Mouse (Mus musculus) MEL (cell line): ENCODE measurements at regions not wholly inside any gene's neighbourhood (a gene's known extent, or its start where the extent isn't known, plus 50 kb on each side); places are given as distances from the start of the nearest gene placed in this dataset.

Experiments
- DNase-seq: peaks from one replicate; pipeline ENCODE4 v3.0.0; 2011; ENCODE audit warnings: low read depth, low spot score
- H3K27ac ChIP-seq: 2 replicates; pipeline ENCODE4 v1.5.1; 2012; ENCODE audit warnings: low read depth, mild to moderate bottlenecking, control low read depth, low read length, moderate library complexity; ENCODE audit not compliant: control insufficient read depth
- H3K27me3 ChIP-seq, 2 experiments: fragments of 150-350 bp in 1 of 2; sonication (generic) in 1 of 2; 2 replicates each; pipeline ENCODE4 v1.6.1; 2012; ENCODE audit warnings: low read length in 2 of 2, mild to moderate bottlenecking in 2 of 2, improper control_type of control experiment in 1 of 2, moderate library complexity in 1 of 2; ENCODE audit not compliant: insufficient read depth in 2 of 2, control insufficient read depth in 1 of 2
- H3K36me3 ChIP-seq, 2 experiments: 2 replicates each; pipeline ENCODE4 v1.6.1; 2012 to 2014; ENCODE audit warnings: low read length in 2 of 2, improper control_type of control experiment in 1 of 2, inconsistent platforms in 1 of 2, mild to moderate bottlenecking in 1 of 2; ENCODE audit not compliant: insufficient read depth in 2 of 2, control insufficient read depth in 1 of 2
- H3K4me1 ChIP-seq, 2 experiments: fragments of 150-350 bp in 1 of 2; sonication (generic) in 1 of 2; 2 replicates each; pipeline ENCODE4 v1.6.1; 2012; ENCODE audit warnings: low read length in 2 of 2, improper control_type of control experiment in 1 of 2, mild to moderate bottlenecking in 1 of 2; ENCODE audit not compliant: insufficient read depth in 2 of 2, control insufficient read depth in 1 of 2
- H3K4me3 ChIP-seq, 2 experiments: fragments of 150-350 bp in 1 of 2; sonication (generic) in 1 of 2; 2 replicates each; pipeline ENCODE4 v1.5.1; 2012; ENCODE audit warnings: low read depth in 2 of 2, low read length in 2 of 2, mild to moderate bottlenecking in 2 of 2, moderate library complexity in 2 of 2, control low read depth in 1 of 2, improper control_type of control experiment in 1 of 2; ENCODE audit not compliant: control insufficient read depth in 1 of 2, insufficient read depth in 1 of 2
- H3K79me2 ChIP-seq: 2 replicates; pipeline ENCODE4 v1.6.1; 2012; ENCODE audit warnings: mild to moderate bottlenecking, low read length, moderate library complexity; ENCODE audit not compliant: control insufficient read depth, poor library complexity, insufficient read depth
- H3K9ac ChIP-seq: 2 replicates; pipeline ENCODE4 v1.6.1; 2012; ENCODE audit warnings: low read depth, mild to moderate bottlenecking, control low read depth, low read length, moderate library complexity; ENCODE audit not compliant: control insufficient read depth, poor library complexity, severe bottlenecking
- H3K9me3 ChIP-seq: fragments of 150-350 bp; sonication (generic); replicated peaks from 2 replicates; pipeline ENCODE4 v1.6.1; 2012; ENCODE audit warnings: mild to moderate bottlenecking, low read length, improper control_type of control experiment, moderate library complexity; ENCODE audit not compliant: insufficient read depth
- BHLHE40 ChIP-seq: IDR thresholded peaks from 2 replicates; pipeline ENCODE4 v1.6.1; 2012; ENCODE audit warnings: low read depth, mild to moderate bottlenecking, inconsistent platforms, low read length, improper control_type of control experiment, borderline replicate concordance
- CHD2 ChIP-seq: IDR thresholded peaks from 2 replicates; pipeline ENCODE4 v1.6.1; 2011; ENCODE audit warnings: low read length, improper control_type of control experiment
- GATA1 ChIP-seq: IDR thresholded peaks from 2 replicates; pipeline ENCODE4 v1.6.1; 2011; ENCODE audit warnings: low read depth, low read length, improper control_type of control experiment
- MAX ChIP-seq: IDR thresholded peaks from 2 replicates; pipeline ENCODE4 v1.6.1; 2011; ENCODE audit warnings: low read length, improper control_type of control experiment
- MEF2A ChIP-seq: IDR thresholded peaks from 2 replicates; pipeline ENCODE4 v1.6.1; 2014; ENCODE audit warnings: low read depth, mild to moderate bottlenecking, inconsistent platforms, low read length, improper control_type of control experiment; ENCODE audit not compliant: poor library complexity, insufficient replicate concordance, severe bottlenecking; ENCODE audit errors: extremely low read depth
- NELFE ChIP-seq: IDR thresholded peaks from 2 replicates; pipeline ENCODE4 v1.6.1; 2011; ENCODE audit warnings: low read depth, low read length, improper control_type of control experiment
- POLR2A ChIP-seq, 2 experiments: IDR thresholded peaks; 2 replicates each; pipeline ENCODE4 v1.6.1; 2011 to 2012; ENCODE audit warnings: low read length in 2 of 2, mild to moderate bottlenecking in 2 of 2, control low read depth in 1 of 2, improper control_type of control experiment in 1 of 2, low read depth in 1 of 2, moderate library complexity in 1 of 2; ENCODE audit not compliant: control insufficient read depth in 1 of 2, insufficient read depth in 1 of 2, poor library complexity in 1 of 2
- POLR2AphosphoS5 ChIP-seq: IDR thresholded peaks from 2 replicates; pipeline ENCODE4 v1.6.1; 2012; ENCODE audit warnings: low read depth, borderline replicate concordance, mild to moderate bottlenecking, inconsistent platforms, low read length, moderate library complexity, mixed read lengths
- RAD21 ChIP-seq: IDR thresholded peaks from 2 replicates; pipeline ENCODE4 v1.6.1; 2011; ENCODE audit warnings: mild to moderate bottlenecking, low read depth, low read length, improper control_type of control experiment
- RCOR1 ChIP-seq: IDR thresholded peaks from 2 replicates; pipeline ENCODE4 v1.6.1; 2012; ENCODE audit warnings: low read depth, mild to moderate bottlenecking, inconsistent platforms, low read length, improper control_type of control experiment
- SIN3A ChIP-seq: IDR thresholded peaks from 2 replicates; pipeline ENCODE4 v1.6.1; 2012; ENCODE audit warnings: low read length, improper control_type of control experiment, inconsistent platforms
- USF2 ChIP-seq, 2 experiments: IDR thresholded peaks; 2 replicates each; pipeline ENCODE4 v1.6.1; 2011 to 2012; ENCODE audit warnings: improper control_type of control experiment in 2 of 2, low read length in 2 of 2, borderline replicate concordance in 1 of 2, inconsistent platforms in 1 of 2, low read depth in 1 of 2, mild to moderate bottlenecking in 1 of 2; ENCODE audit not compliant: insufficient read depth in 1 of 2
- ZC3H11A ChIP-seq: IDR thresholded peaks from 2 replicates; pipeline ENCODE4 v1.6.1; 2012; ENCODE audit warnings: low read depth, mild to moderate bottlenecking, inconsistent platforms, low read length, improper control_type of control experiment
- ZMIZ1 ChIP-seq: IDR thresholded peaks from 2 replicates; pipeline ENCODE4 v1.6.1; 2012; ENCODE audit warnings: low read depth, mild to moderate bottlenecking, inconsistent platforms, low read length, improper control_type of control experiment, moderate library complexity

GRCm38 (mm10) chr15:67244908-67245657 lies 744.4 kb upstream of the Lrrc6 start (continued):
- no peak for TF ChIP-seq POLR2AphosphoS5

GRCm38 (mm10) chr15:67235107-67235785 lies 734.5 kb upstream of the Lrrc6 start:
- no peaks in the 10 kb centered on the region; a peak in 1 of 4 replicates for H3K27me3 ChIP-seq
- H3K36me3 ChIP-seq = no peaks in the 10 kb centered on the region
- H3K79me2 ChIP-seq = no peaks in the 10 kb centered on the region
- no peak overlapping the region for H3K27ac ChIP-seq
- TF ChIP-seq GATA1 = no peak
- TF ChIP-seq RCOR1 = no peak
- TF ChIP-seq, all 39 proteins: peak for 0
- H3K4me1 ChIP-seq = no peaks in the 10 kb centered on the region
- no peak for DNase-seq
- H3K4me3 ChIP-seq = no peak overlapping the region
- H3K9ac ChIP-seq = no peak overlapping the region
- no peaks in the 10 kb centered on the region for H3K9me3 ChIP-seq

- no peak overlapping the region for H3K27ac ChIP-seq
- peaks cover 0 to 2% of the 10 kb centered on the region in 2 experiments for H3K27me3 ChIP-seq
- no peaks in the 10 kb centered on the region for H3K4me1 ChIP-seq
- no peaks in the 10 kb centered on the region for H3K79me2 ChIP-seq
- H3K4me3 ChIP-seq = no peak overlapping the region
- TF ChIP-seq RAD21 (no peak), MAX (no peak), NELFE (no peak), ZMIZ1 (no peak), USF2 (IDR thresholded peaks at IDR 0.05; ENCODE audit: borderline replicate concordance in 1 of 2, insufficient read depth in 1 of 2, low read depth in 1 of 2, low read length in 2 of 2) (no peak), SIN3A (no peak), CHD2 (no peak), BHLHE40 (no peak), POLR2A (IDR thresholded peaks at IDR 0.05; ENCODE audit: control insufficient read depth in 1 of 2, insufficient read depth in 1 of 2, low read depth in 1 of 2, low read length in 2 of 2, poor library complexity in 1 of 2) (no peak), MEF2A (no peak), ZC3H11A (no peak)
- TF ChIP-seq, all 39 proteins: peak for 0
- DNase-seq = no peak
- no peaks in the 10 kb centered on the region for H3K9me3 ChIP-seq
- H3K9ac ChIP-seq = no peak overlapping the region
- no peaks in the 10 kb centered on the region for H3K36me3 ChIP-seq
Measured at GRCm38 (mm10) chr15:67229359-67229758, 728.6 kb upstream of the Lrrc6 start.
